Mouse (Mus musculus) MEL (cell line): ENCODE data around the gene Slc16a1. TPM values are rescaled to one million over a fixed set of nuclear protein-coding genes. Genes with fewer than 3 reads are reported as not detected.

ENCODE experiments used
- DNase-seq: peaks from one replicate; pipeline ENCODE4 v3.0.0; 2011; ENCODE audit warnings: low read depth, low spot score
- H3K27ac ChIP-seq: 2 replicates; pipeline ENCODE4 v1.5.1; 2012; ENCODE audit warnings: low read depth, mild to moderate bottlenecking, control low read depth, low read length, moderate library complexity; ENCODE audit not compliant: control insufficient read depth
- H3K27me3 ChIP-seq, 2 experiments: fragments of 150-350 bp in 1 of 2; sonication (generic) in 1 of 2; 2 replicates each; pipeline ENCODE4 v1.6.1; 2012; ENCODE audit warnings: low read length in 2 of 2, mild to moderate bottlenecking in 2 of 2, improper control_type of control experiment in 1 of 2, moderate library complexity in 1 of 2; ENCODE audit not compliant: insufficient read depth in 2 of 2, control insufficient read depth in 1 of 2
- H3K36me3 ChIP-seq, 2 experiments: 2 replicates each; pipeline ENCODE4 v1.6.1; 2012 to 2014; ENCODE audit warnings: low read length in 2 of 2, improper control_type of control experiment in 1 of 2, inconsistent platforms in 1 of 2, mild to moderate bottlenecking in 1 of 2; ENCODE audit not compliant: insufficient read depth in 2 of 2, control insufficient read depth in 1 of 2
- H3K4me1 ChIP-seq, 2 experiments: fragments of 150-350 bp in 1 of 2; sonication (generic) in 1 of 2; 2 replicates each; pipeline ENCODE4 v1.6.1; 2012; ENCODE audit warnings: low read length in 2 of 2, improper control_type of control experiment in 1 of 2, mild to moderate bottlenecking in 1 of 2; ENCODE audit not compliant: insufficient read depth in 2 of 2, control insufficient read depth in 1 of 2
- H3K4me3 ChIP-seq, 2 experiments: fragments of 150-350 bp in 1 of 2; sonication (generic) in 1 of 2; 2 replicates each; pipeline ENCODE4 v1.5.1; 2012; ENCODE audit warnings: low read depth in 2 of 2, low read length in 2 of 2, mild to moderate bottlenecking in 2 of 2, moderate library complexity in 2 of 2, control low read depth in 1 of 2, improper control_type of control experiment in 1 of 2; ENCODE audit not compliant: control insufficient read depth in 1 of 2, insufficient read depth in 1 of 2
- H3K79me2 ChIP-seq: 2 replicates; pipeline ENCODE4 v1.6.1; 2012; ENCODE audit warnings: mild to moderate bottlenecking, low read length, moderate library complexity; ENCODE audit not compliant: control insufficient read depth, poor library complexity, insufficient read depth
- H3K9ac ChIP-seq: 2 replicates; pipeline ENCODE4 v1.6.1; 2012; ENCODE audit warnings: low read depth, mild to moderate bottlenecking, control low read depth, low read length, moderate library complexity; ENCODE audit not compliant: control insufficient read depth, poor library complexity, severe bottlenecking
- H3K9me3 ChIP-seq: fragments of 150-350 bp; sonication (generic); replicated peaks from 2 replicates; pipeline ENCODE4 v1.6.1; 2012; ENCODE audit warnings: mild to moderate bottlenecking, low read length, improper control_type of control experiment, moderate library complexity; ENCODE audit not compliant: insufficient read depth
- ELF1 ChIP-seq: IDR thresholded peaks from 2 replicates; pipeline ENCODE4 v1.6.1; 2014; ENCODE audit warnings: low read depth, mild to moderate bottlenecking, inconsistent platforms, low read length, improper control_type of control experiment, moderate library complexity
- EP300 ChIP-seq, 2 experiments: IDR thresholded peaks; 2 replicates each; pipeline ENCODE4 v1.6.1; 2011; ENCODE audit warnings: improper control_type of control experiment in 2 of 2, low read length in 2 of 2, low read depth in 1 of 2, mild to moderate bottlenecking in 1 of 2
- ETS1 ChIP-seq: IDR thresholded peaks from 2 replicates; pipeline ENCODE4 v1.6.1; 2012; ENCODE audit warnings: low read depth, mild to moderate bottlenecking, inconsistent platforms, low read length, improper control_type of control experiment, moderate library complexity
- GABPA ChIP-seq: IDR thresholded peaks from 2 replicates; pipeline ENCODE4 v1.6.1; 2012; ENCODE audit warnings: low read depth, mild to moderate bottlenecking, inconsistent platforms, low read length, improper control_type of control experiment, moderate library complexity
- KAT2A ChIP-seq: conservative IDR thresholded peaks from 2 replicates; pipeline ENCODE4 v1.6.1; 2012; ENCODE audit warnings: low read depth, low read length, improper control_type of control experiment, inconsistent platforms
- MAX ChIP-seq: IDR thresholded peaks from 2 replicates; pipeline ENCODE4 v1.6.1; 2011; ENCODE audit warnings: low read length, improper control_type of control experiment
- MYC ChIP-seq: IDR thresholded peaks from 2 replicates; pipeline ENCODE4 v1.6.1; 2011; ENCODE audit warnings: low read depth, mild to moderate bottlenecking, low read length, improper control_type of control experiment, moderate library complexity
- NRF1 ChIP-seq: IDR thresholded peaks from 2 replicates; pipeline ENCODE4 v1.6.1; 2014; ENCODE audit warnings: low read depth, mild to moderate bottlenecking, inconsistent platforms, low read length, improper control_type of control experiment, moderate library complexity; ENCODE audit not compliant: poor library complexity, insufficient read depth, severe bottlenecking
- POLR2A ChIP-seq, 2 experiments: IDR thresholded peaks; 2 replicates each; pipeline ENCODE4 v1.6.1; 2011 to 2012; ENCODE audit warnings: low read length in 2 of 2, mild to moderate bottlenecking in 2 of 2, control low read depth in 1 of 2, improper control_type of control experiment in 1 of 2, low read depth in 1 of 2, moderate library complexity in 1 of 2; ENCODE audit not compliant: control insufficient read depth in 1 of 2, insufficient read depth in 1 of 2, poor library complexity in 1 of 2
- POLR2AphosphoS2 ChIP-seq: IDR thresholded peaks from 2 replicates; pipeline ENCODE4 v1.6.1; 2011; ENCODE audit warnings: low read length, improper control_type of control experiment
- POLR2AphosphoS5 ChIP-seq: IDR thresholded peaks from 2 replicates; pipeline ENCODE4 v1.6.1; 2012; ENCODE audit warnings: low read depth, borderline replicate concordance, mild to moderate bottlenecking, inconsistent platforms, low read length, moderate library complexity, mixed read lengths
- RAD21 ChIP-seq: IDR thresholded peaks from 2 replicates; pipeline ENCODE4 v1.6.1; 2011; ENCODE audit warnings: mild to moderate bottlenecking, low read depth, low read length, improper control_type of control experiment
- RCOR1 ChIP-seq: IDR thresholded peaks from 2 replicates; pipeline ENCODE4 v1.6.1; 2012; ENCODE audit warnings: low read depth, mild to moderate bottlenecking, inconsistent platforms, low read length, improper control_type of control experiment
- SMC3 ChIP-seq: IDR thresholded peaks from 2 replicates; pipeline ENCODE4 v1.6.1; 2011; ENCODE audit warnings: low read depth, low read length, improper control_type of control experiment
- TAL1 ChIP-seq: IDR thresholded peaks from 2 replicates; pipeline ENCODE4 v1.6.1; 2012; ENCODE audit warnings: mild to moderate bottlenecking, inconsistent platforms, low read length, moderate library complexity, mixed read lengths
- TBP ChIP-seq: IDR thresholded peaks from 2 replicates; pipeline ENCODE4 v1.8.0; 2011; ENCODE audit warnings: low read depth, low read length, improper control_type of control experiment
- UBTF ChIP-seq: IDR thresholded peaks from 2 replicates; pipeline ENCODE4 v1.6.1; 2012; ENCODE audit warnings: low read depth, mild to moderate bottlenecking, inconsistent platforms, low read length, improper control_type of control experiment, moderate library complexity, borderline replicate concordance; ENCODE audit not compliant: insufficient read depth
- USF1 ChIP-seq: IDR thresholded peaks from 2 replicates; pipeline ENCODE4 v1.6.1; 2014; ENCODE audit warnings: low read depth, mild to moderate bottlenecking, inconsistent platforms, low read length, improper control_type of control experiment, moderate library complexity
- ZKSCAN1 ChIP-seq: IDR thresholded peaks from 2 replicates; pipeline ENCODE4 v1.6.1; 2012; ENCODE audit warnings: low read depth, mild to moderate bottlenecking, inconsistent platforms, low read length, improper control_type of control experiment, moderate library complexity
- ZMIZ1 ChIP-seq: IDR thresholded peaks from 2 replicates; pipeline ENCODE4 v1.6.1; 2012; ENCODE audit warnings: low read depth, mild to moderate bottlenecking, inconsistent platforms, low read length, improper control_type of control experiment, moderate library complexity
- ZNF384 ChIP-seq: IDR thresholded peaks from 2 replicates; pipeline ENCODE4 v1.6.1; 2012; ENCODE audit warnings: low read depth, mild to moderate bottlenecking, inconsistent platforms, low read length, improper control_type of control experiment
- polyA plus RNA-seq, 2 experiments: library from polyadenylated mRNA; stranded (reverse) in 1 of 2; unstranded in 1 of 2; fragments of >175 nt in 1 of 2; fragments of >200 nt in 1 of 2; gene quantifications; 2 replicates each; pipeline versions ENCODE4 v1.2.1 to v1.2.4; 2012; ENCODE audit warnings: low replicate concordance in 2 of 2, low read depth in 1 of 2; ENCODE audit not compliant: insufficient read length in 2 of 2, insufficient read depth in 1 of 2, missing spikeins in 1 of 2
- total RNA-seq: library from RNA; depleted of rRNA; stranded (reverse); fragments of 300-350 nt; gene quantifications from 2 replicates; pipeline ENCODE4 v1.2.3, GENCODE M21; 2012

Slc16a1 gene
- total and polyA plus RNA-seq, 3 experiments: 43.7 to 128 (median 96.1) TPM

- no peaks in the 10 kb centered on the region for H3K9me3 ChIP-seq
- H3K27me3 ChIP-seq: no peaks in the 10 kb centered on the region
- H3K36me3 ChIP-seq: peaks cover 0 to 32% of the 10 kb centered on the region in 2 experiments; a peak in 2 of 4 replicates
- no peak overlapping the region for H3K4me3 ChIP-seq
- TF ChIP-seq ELF1 (no peak), RAD21 (no peak), GABPA (no peak), TBP (no peak), RCOR1 (no peak), POLR2AphosphoS2 (no peak), POLR2A (IDR thresholded peaks at IDR 0.05; ENCODE audit: control insufficient read depth in 1 of 2, insufficient read depth in 1 of 2, low read depth in 1 of 2, low read length in 2 of 2, poor library complexity in 1 of 2) (no peak)
- TF ChIP-seq, all 39 proteins: peak for 0
- no peak overlapping the region for H3K27ac ChIP-seq
- H3K4me1 ChIP-seq: peaks cover 10 to 33% of the 10 kb centered on the region in 2 experiments
- no peaks in the 10 kb centered on the region for H3K79me2 ChIP-seq
- H3K9ac ChIP-seq: no peak overlapping the region
- no peak for DNase-seq
Observed at GRCm38 (mm10) chr3:104668989-104669388, 30.5 kb downstream of the Slc16a1 start.

- no peaks in the 10 kb centered on the region for H3K9me3 ChIP-seq
- H3K4me1 ChIP-seq: peaks cover 10 to 39% of the 10 kb centered on the region in 2 experiments
- H3K4me3 ChIP-seq: no peak overlapping the region
- no peak for DNase-seq
- H3K27ac ChIP-seq: peak overlapping the region; percentile 40; the same call in 1 of the 2 replicates
- H3K79me2 ChIP-seq: no peaks in the 10 kb centered on the region
- H3K9ac ChIP-seq: peak overlapping the region; percentile 15
- H3K36me3 ChIP-seq: peaks cover 0 to 39% of the 10 kb centered on the region in 2 experiments; a peak in 2 of 4 replicates
- H3K27me3 ChIP-seq: no peaks in the 10 kb centered on the region
- TF ChIP-seq UBTF (no peak), EP300 (IDR thresholded peaks at IDR 0.05; ENCODE audit: low read depth in 1 of 2, low read length in 2 of 2) (no peak), ZNF384 (no peak), ETS1 (no peak), USF1 (no peak), MAX (no peak), MYC (no peak), POLR2AphosphoS2 (no peak), ZKSCAN1 (no peak), POLR2AphosphoS5 (no peak), RAD21 (no peak), SMC3 (no peak), ZMIZ1 (no peak), ELF1 (no peak), KAT2A (no peak), NRF1 (no peak), TAL1 (no peak)
Observed at GRCm38 (mm10) chr3:104669856-104670182, 31.4 kb downstream of the Slc16a1 start.
